Mouse (Mus musculus): ENCODE results near the gene Dtx2.

The Dtx2 gene

DNA sequence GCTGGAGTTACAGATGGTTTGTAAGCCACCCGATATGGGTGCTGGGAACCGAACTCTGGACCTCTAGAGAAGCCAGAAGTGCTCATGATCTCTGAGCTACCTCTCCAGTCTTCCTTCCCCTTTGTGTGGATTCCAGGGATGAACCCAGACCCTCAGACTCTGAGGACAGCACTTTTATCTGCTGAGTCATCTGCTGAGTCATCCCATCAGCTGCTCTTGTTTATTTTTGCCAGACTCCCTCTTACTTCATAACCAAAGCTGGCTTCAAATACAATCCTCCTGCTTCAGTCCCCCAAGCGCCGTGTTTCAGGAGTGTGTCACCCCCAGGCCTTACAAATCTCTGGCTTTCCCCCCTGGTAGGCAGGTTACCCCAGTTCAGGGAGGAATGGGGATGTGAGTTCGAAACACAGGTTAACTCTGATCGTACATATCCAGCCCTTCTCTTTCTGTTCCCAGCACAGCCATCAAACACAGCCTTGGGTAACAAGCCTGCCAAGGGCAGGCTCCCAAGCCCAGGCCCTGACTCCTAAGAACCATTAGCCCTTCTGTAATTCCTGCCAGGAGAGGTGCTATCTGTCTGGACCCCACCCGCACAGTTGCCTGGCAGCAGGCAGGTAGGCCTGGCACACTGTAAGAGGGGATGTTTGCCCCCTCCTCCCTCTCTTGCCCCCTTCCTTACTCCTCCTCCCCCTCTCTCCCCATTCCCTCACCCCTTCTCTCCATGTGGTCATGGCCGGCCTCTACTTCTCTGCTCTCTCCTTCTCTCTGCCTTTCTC lies 18.5 kb upstream of the Dtx2 start:
- no peak for DNase-seq

DNA sequence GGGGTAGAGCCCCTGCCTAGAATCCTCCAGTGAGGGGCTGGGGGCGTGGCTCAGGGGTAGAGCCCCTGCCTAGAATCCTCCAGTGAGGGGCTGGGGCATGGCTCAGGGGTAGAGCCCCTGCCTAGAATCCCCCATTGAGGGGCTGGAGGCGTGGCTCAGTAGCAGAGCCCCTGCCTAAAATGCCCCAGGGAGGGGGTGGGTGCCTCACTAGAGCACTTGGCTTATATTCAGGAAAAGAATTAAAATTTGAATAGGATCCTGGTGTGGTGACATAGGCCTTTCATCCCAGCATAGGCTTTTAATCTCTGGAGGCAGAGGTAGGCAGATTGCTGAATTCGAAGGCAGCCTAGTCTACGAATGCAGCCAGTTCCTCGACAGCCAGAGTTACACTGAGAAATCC lies 15.2 kb upstream of the Dtx2 start:
- no peak for DNase-seq

DNA sequence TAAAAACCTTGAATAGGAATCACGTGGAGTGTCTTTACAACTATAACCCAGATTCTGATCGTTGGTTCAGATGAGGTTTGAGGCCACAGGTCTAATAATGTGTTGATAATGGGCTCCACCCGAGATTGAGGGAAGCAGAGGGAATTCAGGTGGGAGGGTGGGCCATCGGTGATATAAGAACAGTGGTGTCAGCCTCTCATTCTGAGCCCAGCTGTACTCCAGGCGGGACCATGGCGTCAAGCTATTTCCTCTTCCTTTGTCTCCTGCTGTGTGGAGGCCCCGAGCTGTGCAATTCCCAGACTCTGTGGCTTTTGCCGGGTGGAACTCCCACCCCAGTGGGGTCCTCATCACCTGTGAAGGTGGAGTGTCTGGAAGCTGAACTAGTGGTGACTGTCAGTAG lies 14.7 kb upstream of the Dtx2 start, which contains the start of gene Zp3:
Gene Zp3 (plus strand): TSS at position 196 of the 400 bp plus-strand sequence.
- no peak for DNase-seq

DNA sequence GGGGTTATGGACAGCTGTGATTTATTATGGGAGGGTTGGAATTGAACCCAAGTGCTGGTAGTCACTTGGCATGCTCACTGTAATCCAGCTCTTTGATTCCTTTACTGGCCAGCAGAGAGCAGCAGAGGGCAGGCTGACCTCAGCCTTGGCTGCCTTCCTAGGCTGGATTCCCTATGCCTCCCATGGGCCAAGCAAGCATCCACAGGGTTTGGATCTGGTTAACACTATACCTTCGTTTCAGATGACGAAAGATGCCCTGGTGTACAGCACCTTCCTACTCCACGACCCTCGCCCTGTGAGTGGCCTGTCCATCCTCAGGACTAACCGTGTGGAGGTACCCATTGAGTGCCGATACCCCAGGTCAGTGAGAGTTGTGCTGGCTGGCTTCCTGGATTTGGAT lies 12.2 kb upstream of the Dtx2 start:
- peak; percentile 72 for DNase-seq

DNA sequence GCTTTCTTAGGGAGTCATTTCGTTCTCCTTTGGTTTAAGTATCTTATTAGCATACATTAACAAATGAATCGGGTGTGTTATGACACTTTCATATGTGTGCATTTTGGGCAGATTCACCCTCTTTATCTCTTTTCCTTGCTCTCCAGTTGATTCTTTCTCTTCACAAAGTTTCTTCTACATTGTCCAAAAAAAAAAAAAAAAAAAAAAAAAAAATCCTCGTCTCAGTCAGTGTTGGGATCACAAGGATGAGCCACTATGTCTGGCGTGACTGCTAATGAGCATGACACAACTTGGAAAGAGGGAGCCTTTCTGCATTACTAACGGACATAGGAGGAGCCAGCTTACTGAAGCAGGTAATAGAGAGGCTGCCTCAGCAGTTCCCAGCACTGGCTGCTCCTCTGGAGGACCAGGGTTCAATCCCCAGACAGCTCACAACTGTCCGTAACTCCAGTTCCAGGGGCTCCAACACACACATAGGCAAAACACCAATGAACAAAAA lies 10.0 kb upstream of the Dtx2 start:
- DNase-seq, result no peak

DNA sequence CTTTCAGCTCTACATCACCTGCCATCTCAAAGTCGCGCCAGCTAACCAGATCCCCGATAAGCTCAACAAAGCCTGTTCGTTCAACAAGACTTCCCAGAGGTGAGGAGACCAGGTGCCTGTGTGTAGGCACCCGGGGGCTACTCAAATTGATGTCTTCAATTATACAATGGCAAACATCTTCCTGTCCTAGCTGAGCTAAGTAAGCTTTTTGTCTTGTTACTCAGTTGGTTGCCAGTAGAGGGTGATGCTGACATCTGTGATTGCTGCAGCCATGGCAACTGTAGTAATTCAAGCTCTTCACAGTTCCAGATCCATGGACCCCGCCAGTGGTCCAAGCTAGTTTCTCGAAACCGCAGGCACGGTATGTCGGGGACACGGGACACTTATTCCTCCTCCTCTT lies 7.4 kb upstream of the Dtx2 start:
- no peak for DNase-seq

DNA sequence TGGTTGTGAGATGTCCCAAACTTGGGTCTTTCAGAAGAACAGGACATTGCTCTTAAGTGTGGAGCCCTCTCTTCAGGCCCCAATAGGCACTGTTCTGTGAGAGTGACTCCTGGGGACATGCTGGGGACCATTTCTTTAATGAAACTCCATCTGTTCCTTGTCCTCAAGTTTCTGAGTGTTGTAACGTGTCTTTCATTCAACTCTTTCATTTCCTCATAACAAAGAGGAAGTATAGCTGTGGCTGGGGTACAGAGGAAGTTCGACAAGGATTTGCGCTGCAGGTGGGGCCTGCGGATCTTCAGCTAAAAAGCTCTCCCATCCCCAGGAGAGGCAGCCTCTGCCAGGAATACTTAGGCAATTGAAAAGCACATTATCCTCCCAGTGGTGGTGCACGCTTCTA lies 4.0 kb upstream of the Dtx2 start:
- no peak for DNase-seq

DNA sequence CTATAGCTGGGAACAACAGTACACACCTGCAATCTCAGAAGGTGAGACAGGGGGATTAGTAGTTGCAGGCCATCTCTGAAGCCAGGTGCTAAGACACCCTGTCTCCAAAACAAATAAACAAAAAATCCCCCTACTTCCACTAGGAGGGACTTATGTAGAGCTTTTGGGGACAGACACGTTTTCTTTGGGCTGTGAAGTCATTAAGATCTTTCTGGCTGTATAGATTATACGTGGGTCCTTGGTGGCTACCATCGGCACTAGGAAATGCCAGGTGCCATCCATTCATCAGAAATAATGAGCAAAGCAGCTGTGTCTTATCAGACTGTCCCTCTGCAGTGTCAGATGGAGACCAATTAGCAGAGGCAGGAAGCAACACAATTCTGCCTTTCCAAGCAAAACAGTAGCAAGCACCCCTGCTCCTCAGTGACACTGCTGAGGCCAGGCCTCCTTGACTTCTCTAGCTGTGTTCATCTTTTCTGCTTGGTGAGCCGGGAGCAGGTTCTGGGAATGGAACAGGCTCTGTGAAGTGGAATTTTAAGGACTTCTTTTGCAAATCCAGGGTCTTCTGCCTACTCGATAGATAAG lies 1.1 kb upstream of the Dtx2 start:
- DNase-seq, result peak; percentile 8

DNA sequence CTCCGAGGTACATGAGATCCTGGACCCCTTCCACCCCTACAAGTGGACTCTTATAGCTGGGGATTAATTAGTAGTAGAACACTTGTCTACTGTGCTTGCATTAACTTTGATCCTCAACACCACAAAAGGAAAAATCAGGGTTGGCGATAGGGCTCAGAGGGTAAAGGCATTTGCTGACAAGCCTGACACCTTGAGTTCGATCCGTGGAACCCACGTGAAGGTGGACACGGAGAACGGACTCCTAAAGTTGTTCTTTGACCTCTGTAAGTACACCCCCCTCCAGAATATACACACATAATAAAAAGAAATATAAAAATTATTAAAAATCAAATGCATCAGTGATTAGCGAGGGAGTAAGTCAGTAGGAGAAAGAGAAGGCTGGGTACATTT lies 270 bp upstream of the Dtx2 start:
- no peak for DNase-seq

DNA sequence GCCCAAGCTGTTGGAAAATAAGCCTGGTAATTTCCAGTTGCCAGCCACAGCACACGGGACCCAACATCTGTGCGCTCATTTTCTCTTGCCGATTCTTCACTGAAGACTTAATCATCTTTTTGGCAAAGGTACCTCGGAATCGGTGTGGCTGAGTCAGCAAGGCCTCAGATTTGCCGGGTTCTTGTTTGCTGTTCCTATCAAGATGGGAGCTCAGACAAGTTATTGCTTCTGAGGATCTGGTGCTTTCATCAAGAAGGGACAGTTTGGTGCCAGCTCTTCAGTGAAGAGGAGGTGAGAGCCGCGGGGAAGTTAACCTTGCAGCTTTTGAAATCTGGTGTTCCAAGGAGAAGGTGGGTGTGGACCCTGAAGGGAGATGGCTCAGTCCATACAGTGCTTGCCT lies 1.6 kb downstream of the Dtx2 start:
- DNase-seq, result no peak

DNA sequence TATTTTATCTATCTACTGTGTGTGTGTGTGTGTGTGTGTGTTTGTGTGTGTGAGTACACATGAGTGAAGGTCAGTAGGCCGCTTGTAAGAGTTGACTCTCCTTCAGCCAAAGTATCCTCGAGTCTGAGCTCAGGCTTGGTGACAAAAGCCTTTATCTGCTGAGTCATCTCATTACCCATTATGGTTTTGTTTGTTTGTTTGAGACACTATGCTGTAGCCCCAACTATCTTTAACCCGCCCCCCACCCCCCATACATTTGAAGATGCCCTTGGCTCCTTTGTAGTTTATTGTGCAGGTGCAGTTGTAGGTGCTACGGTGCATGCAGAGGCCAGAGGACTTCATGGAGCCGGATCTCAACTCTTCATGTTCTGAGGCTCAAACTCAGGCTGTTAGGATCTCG lies 6.6 kb downstream of the Dtx2 start:
- DNase-seq, result no peak

DNA sequence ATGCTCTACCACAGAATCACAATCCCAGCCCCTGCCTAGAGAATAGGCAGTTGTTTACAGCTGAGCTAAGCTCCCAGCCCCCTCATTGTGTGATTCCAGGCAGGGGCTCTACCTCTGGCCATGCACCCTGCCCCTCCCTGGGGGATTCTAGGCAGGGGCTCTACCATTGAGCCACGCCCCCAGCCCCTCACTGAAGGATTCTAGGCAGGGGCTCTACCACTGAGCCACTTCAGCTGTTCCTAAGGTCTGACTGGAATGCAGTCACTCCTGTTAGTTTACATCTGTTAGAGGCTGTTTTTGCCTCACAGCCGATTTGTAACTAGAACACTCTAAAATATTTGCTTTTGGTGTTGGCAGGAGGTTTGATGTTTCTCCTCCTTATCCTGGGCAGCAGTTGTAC lies 7.7 kb downstream of the Dtx2 start:
- no peak for DNase-seq

DNA sequence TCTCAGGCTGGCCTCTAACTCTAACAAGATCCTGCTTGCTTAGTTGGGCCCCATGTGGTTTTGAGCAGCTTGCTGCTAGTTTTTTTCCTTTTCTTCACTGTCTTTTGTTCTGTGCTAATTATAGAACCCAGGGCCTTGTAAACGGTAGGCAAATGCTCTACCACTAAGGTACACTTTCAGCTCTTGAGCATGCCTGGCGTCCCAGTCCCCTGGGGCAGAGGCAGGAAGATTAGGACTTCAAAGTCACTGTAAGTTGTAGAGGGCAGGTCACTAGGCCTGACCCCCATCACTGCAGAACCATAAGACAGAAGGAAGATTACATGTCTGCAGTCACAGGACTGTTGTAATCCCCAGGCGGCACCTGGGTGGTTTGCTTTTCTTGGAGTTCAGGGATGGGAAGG lies 8.2 kb downstream of the Dtx2 start:
- no peak for DNase-seq

DNA sequence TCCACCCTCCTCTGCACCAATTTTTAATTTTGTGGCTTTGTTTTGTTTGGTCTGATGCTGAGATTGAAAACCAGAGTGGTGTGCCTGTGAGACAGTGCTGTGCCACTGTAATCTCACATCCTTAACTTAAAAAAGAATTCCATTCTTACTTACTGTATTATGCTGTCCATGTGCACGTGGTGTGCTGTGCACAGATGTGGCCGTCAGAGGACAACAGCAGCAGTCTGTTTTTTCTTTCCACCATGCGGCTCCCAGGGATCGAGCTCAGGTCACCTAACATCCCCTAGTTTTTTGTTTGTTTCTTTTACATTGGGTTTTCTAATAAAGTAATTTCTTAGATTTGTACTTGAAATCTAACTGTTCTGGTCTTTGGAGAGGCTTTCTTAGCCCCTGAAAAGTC lies 9.9 kb downstream of the Dtx2 start:
- no peak for DNase-seq

DNA sequence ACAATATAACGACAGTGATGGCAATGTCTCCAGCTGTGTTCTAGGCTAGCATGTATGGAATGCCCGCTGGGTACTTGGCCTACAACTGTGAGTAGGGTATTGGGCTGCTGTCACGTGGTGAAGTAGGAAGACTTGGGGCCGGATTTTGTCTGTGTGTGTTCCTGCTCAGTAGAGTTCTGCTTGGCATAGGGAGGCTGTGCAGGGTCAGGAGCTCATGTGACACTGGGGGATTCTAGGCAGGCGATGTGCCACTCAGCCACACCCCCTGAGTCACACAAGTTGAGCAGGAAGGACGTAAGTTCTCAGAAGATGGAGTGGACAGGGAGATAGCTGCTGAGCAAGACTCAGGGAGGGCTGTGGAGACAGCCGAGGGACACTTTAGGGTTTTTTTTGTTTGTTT lies 13.1 kb downstream of the Dtx2 start:
- no peak for DNase-seq

DNA sequence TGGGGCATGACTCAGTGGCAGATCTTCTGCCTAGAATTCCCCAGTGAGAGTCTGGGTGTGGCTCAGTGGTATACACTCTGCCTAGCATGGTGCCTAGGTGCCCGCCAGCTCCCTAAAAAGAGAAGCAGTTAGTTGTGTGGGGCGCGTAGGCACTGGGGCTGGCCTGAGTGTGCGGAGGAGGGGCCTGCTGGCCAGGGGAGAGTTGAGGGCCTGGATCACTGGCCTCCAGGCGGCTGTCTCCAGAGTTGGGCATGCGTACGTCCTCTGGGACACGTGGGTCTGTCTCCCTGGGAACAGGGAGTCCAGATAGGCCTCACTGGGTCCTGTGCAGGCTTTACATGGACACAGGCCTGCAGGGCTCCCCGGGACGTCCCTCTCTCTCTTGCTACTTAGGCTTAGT lies 20.3 kb downstream of the Dtx2 start:
- DNase-seq, result peak; percentile 44

DNA sequence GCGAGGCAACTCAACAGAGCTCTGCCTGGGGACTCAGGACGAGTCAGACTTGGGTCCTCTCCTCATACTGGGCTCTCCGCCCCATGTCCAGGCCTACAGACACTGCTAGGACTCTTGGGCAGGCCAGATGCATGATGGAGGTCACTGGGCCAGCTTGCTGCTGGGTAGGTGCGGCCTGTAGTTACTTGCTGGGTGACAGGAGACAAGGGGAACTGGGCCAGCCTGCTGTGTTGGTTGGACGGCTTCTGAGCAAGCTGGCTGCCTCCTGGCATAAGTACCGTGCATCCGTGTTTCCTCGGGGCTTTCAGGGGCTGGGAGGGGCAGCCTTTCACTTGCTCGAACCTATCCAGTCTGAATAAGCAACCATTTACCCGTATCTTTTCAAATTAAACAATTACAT lies 21.0 kb downstream of the Dtx2 start:
- peak; percentile 36 for DNase-seq

DNA sequence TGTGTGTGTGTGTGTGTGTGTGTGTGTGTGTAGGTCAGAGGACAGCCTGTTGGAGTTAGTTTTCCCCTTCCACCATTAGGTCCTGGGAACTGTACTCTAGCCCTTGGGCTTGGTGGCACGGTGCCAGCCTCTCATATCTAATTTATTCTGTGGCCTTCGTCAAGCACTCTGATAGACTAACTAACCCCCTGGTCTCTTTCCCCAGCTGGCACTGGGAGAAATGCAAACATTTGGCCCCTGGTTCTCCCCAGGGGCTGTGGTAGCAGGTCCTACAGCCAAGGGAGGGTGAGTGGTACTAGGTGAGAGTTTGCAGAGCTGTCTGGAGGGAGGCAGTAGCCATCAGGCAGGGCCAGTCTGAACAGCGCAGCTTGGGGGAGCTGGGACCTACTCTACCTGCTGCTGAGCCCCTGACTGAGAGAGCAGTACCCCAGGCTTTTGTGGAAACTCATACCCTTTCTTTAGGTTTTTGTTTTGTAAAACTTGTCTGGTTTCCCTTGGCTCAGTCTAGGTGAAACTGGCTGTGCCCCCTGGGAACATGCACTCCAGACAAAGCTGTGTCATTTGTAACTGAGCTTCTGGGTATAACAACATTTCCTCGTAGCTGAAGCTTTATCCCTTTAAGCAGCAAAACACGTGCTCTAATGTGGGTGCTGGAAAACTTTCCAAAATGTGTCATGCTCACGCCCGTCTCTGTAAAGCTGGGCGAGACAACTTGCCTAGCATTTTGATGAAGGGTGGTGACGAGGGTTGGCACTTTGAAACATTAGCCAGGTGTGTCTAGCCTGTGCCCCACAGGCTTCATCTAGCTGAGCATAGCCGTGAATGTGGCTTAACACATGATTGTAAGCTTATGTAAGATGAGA lies 21.6 kb downstream of the Dtx2 start:
- DNase-seq, result peak; percentile 68

DNA sequence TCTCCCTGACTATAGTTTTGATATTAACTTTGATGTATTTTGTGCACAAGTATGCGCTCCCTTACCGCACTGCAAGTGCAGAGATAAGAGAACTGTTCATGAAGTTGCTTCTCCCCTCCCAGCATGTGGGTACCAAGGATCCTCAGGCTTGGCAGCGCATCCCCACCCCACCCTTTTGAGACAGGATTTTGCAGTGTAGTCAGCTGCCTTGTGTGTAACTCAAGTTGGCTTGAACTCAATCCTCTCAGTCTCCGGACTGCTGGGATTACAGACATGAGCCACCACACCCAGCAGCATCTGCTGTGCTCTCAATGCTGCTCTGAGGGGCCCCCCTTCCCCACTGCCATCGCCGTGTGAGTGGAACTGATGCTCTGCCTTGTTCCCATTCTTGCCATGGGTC lies 22.7 kb downstream of the Dtx2 start:
- DNase-seq, result no peak

DNA sequence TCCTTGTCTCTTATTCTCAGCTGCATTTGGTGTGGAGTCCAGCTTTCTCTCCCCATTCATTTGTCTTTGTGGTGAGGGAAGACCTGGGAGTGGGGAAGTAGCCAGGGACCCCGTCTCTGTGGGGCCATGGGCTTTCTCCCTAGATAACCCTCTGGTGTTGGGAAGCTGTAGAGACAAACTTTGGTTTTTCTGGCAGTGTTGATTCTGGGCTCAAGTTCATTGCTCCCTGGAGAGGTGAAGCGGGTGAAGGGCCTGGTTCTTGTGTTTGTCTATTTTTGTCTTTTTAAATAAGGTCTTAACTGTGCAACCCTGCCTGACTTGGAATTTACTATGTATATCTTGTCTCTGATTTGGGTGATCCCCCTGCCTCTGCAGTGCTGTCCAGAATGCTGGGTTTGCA lies 24.1 kb downstream of the Dtx2 start:
- DNase-seq, result no peak

DNA sequence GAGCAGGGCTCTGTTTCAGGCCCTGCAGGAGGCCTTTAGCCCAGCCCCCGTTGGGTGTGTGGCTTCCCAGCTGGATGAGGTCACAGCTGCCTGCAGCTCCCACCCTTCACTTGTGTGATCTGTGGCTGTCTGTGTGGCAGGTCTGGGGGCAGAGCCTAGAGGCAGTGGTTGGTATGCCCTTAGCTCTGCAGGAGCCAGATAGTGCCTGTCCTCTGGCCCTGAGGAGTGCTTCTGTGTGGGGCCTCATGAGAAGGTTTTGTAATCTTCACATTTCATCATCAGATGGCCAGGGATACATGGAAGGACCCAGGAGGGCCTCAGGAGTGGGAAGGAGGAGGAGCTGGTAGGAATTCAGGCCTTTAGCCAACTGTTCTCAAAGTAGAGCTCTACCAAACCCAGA lies 25.3 kb downstream of the Dtx2 start:
- no peak for DNase-seq

DNA sequence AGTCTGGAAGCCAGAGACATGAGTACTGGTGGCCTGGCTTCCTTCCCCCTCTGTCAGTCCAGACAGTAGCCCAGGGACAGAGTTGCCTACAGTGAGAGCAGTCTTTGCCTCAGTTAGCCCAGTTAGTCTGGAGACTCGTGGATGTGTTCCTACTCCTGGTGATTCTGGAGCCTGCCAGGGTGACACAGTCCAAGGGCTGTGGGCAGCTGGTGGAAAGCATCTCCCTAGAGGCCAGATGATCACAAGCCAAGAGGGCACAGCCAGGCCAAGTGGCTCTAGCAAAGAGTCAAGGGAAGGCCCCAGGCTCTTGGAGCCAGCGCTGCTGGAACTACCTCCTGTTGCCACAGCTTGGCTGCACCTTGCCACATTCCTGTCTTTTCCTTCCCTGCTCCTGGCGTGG lies 31.1 kb downstream of the Dtx2 start:
- DNase-seq, result no peak

DNA sequence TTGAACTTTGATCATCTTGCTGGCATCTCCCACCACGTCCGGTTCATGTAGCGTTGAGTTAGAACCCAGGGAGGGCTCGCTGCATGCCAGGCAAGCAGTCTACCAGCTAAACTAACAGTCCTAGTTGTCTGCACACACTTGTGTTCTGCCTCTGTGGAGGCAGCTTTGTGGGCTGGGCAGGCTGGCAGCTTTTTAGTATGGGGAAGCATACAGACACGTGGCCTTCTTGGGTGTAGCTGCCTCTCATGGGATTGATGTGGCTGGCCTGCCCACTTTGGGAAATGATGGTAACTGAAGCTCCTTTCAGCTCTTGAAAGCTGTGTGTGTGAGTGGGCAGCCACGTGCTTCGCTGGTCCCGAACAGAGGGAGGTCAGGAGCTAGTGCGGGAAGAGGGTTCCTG lies 32.3 kb downstream of the Dtx2 start:
- DNase-seq, result no peak

Measured in kidney, adult 18-20 months (tissue).